Mouse (Mus musculus) cerebellum, postnatal 25 days (tissue): ENCODE results near the gene Rpl34.

Source experiments
- DNase-seq, 2 experiments: peaks; one replicate each; pipeline ENCODE4 v3.0.0; 2021; ENCODE audit warnings: mixed read lengths in 2 of 2

Gene Rpl34

GRCm38 (mm10) chr3:130712891-130713290 lies 17.3 kb downstream of the Rpl34 start:
- DNase-seq: no peak

GRCm38 (mm10) chr3:130710103-130710502 lies 20.1 kb downstream of the Rpl34 start:
- DNase-seq: no peak

GRCm38 (mm10) chr3:130708967-130709924 lies 21.0 kb downstream of the Rpl34 start, which contains the start of gene Ostc:
Gene Ostc (minus strand): TSS chr3:130709444.
- peak; percentile 91 to 97 for DNase-seq

- no peak for DNase-seq
Measured at GRCm38 (mm10) chr3:130708529-130708928, 21.7 kb downstream of the Rpl34 start.

- no peak for DNase-seq
Measured at GRCm38 (mm10) chr3:130702289-130702688, 27.9 kb downstream of the Rpl34 start.

GRCm38 (mm10) chr3:130697622-130698021 lies 32.6 kb downstream of the Rpl34 start:
- no peak for DNase-seq

GRCm38 (mm10) chr3:130694705-130695104 lies 35.5 kb downstream of the Rpl34 start:
- DNase-seq: no peak

GRCm38 (mm10) chr3:130694041-130694593 lies 36.1 kb downstream of the Rpl34 start:
- no peak for DNase-seq

- no peak for DNase-seq
Measured at GRCm38 (mm10) chr3:130691596-130692170, 38.5 kb downstream of the Rpl34 start.

- DNase-seq: peak in 1 of 2 experiments; percentile 15
Measured at GRCm38 (mm10) chr3:130690834-130691595, 39.2 kb downstream of the Rpl34 start.

GRCm38 (mm10) chr3:130689630-130690029 lies 40.6 kb downstream of the Rpl34 start:
- DNase-seq: peak; percentile 74 to 87

- DNase-seq: no peak
Measured at GRCm38 (mm10) chr3:130687051-130687450, 43.1 kb downstream of the Rpl34 start.

- no peak for DNase-seq
Measured at GRCm38 (mm10) chr3:130685014-130685366, 45.2 kb downstream of the Rpl34 start.

- DNase-seq: no peak
Measured at GRCm38 (mm10) chr3:130684276-130685013, 45.8 kb downstream of the Rpl34 start.

- no peak for DNase-seq
Measured at GRCm38 (mm10) chr3:130683836-130684235, 46.4 kb downstream of the Rpl34 start.

- no peak for DNase-seq
Measured at GRCm38 (mm10) chr3:130682183-130682582, 48.0 kb downstream of the Rpl34 start.

GRCm38 (mm10) chr3:130681226-130681625 lies 49.0 kb downstream of the Rpl34 start:
- no peak for DNase-seq

- no peak for DNase-seq
Measured at GRCm38 (mm10) chr3:130677671-130678460, 52.3 kb downstream of the Rpl34 start.
